In genomic region chr17:47864496-47864895, GRCm38 (mm10) we compare ENCODE assay signal across 8 mouse cellular contexts. TPM values are rescaled to one million over a fixed set of nuclear protein-coding genes. Genes with fewer than 3 reads are reported as not detected.
DNase-seq lines count a peak whose midpoint lies in the region; ATAC-seq and TF ChIP-seq lines count a peak whose summit lies in the region.

No protein-coding gene starts in this region.

- no peak overlapping the region for H3K27ac ChIP-seq in bone marrow macrophage, adult 2 months (ENCODE audit: insufficient read depth, low read depth, low read length)
- no peak overlapping the region for H3K27ac ChIP-seq in embryonic fibroblast, embryonic 13.5 days (ENCODE audit: insufficient read depth, low read length)
- no peak overlapping the region for H3K27ac ChIP-seq in heart, embryonic 12.5 days (ENCODE audit: poor library complexity, severe bottlenecking)
- no peak overlapping the region for H3K27ac ChIP-seq in kidney, embryonic 15.5 days
- H3K27ac ChIP-seq in liver, embryonic 12.5 days = no peak overlapping the region
- no peak overlapping the region for H3K27ac ChIP-seq in stomach, embryonic 16.5 days (ENCODE audit: low read length)

- H3K4me1 ChIP-seq in bone marrow macrophage, adult 2 months (ENCODE audit: control insufficient read depth, insufficient read depth, low read length) = no peaks in the 10 kb centered on the region
- no peaks in the 10 kb centered on the region for H3K4me1 ChIP-seq in embryonic fibroblast, embryonic 13.5 days (ENCODE audit: control insufficient read depth, insufficient read depth, low read length)
- H3K4me1 ChIP-seq in heart, embryonic 12.5 days (replicated peaks) = peaks cover 20% of the 10 kb centered on the region
- peaks cover 23% of the 10 kb centered on the region for H3K4me1 ChIP-seq in kidney, embryonic 15.5 days
- peaks cover 7% of the 10 kb centered on the region; the same call in 1 of the 2 replicates for H3K4me1 ChIP-seq in liver, embryonic 12.5 days
- H3K4me1 ChIP-seq in stomach, embryonic 16.5 days (ENCODE audit: control insufficient read depth, insufficient read depth, low read length) = peaks cover 5% of the 10 kb centered on the region; the same call in 1 of the 2 replicates

- no peak for TF ChIP-seq POLR2A in bone marrow macrophage, adult 2 months (IDR thresholded peaks at IDR 0.05; ENCODE audit: borderline replicate concordance, low read depth, low read length)
- TF ChIP-seq POLR2A in embryonic fibroblast, embryonic 13.5 days (IDR thresholded peaks at IDR 0.05; ENCODE audit: low read depth, low read length) = no peak

- TF ChIP-seq CTCF in bone marrow macrophage, adult 2 months (IDR thresholded peaks at IDR 0.05; ENCODE audit: low read depth, low read length) = peak; percentile 68
- peak; percentile 91 for TF ChIP-seq CTCF in embryonic fibroblast, embryonic 13.5 days (IDR thresholded peaks at IDR 0.05; ENCODE audit: borderline replicate concordance, insufficient read depth, low read length)

- peaks cover 26% of the 10 kb centered on the region for H3K36me3 ChIP-seq in heart, embryonic 12.5 days
- peaks cover 21% of the 10 kb centered on the region for H3K36me3 ChIP-seq in kidney, embryonic 15.5 days
- H3K36me3 ChIP-seq in liver, embryonic 12.5 days = peaks cover 18% of the 10 kb centered on the region
- no peaks in the 10 kb centered on the region; the same call in 1 of the 2 replicates for H3K36me3 ChIP-seq in stomach, embryonic 16.5 days (ENCODE audit: control insufficient read depth, insufficient read depth, low read length)

- no peaks in the 10 kb centered on the region for H3K27me3 ChIP-seq in heart, embryonic 12.5 days (replicated peaks)
- H3K27me3 ChIP-seq in kidney, embryonic 15.5 days = peaks cover 14% of the 10 kb centered on the region
- H3K27me3 ChIP-seq in liver, embryonic 12.5 days (replicated peaks) = peaks cover 15% of the 10 kb centered on the region; the same call in 1 of the 2 replicates
- H3K27me3 ChIP-seq in stomach, embryonic 16.5 days (ENCODE audit: control insufficient read depth, insufficient read depth, low read length) = no peaks in the 10 kb centered on the region

- peak overlapping the region; percentile 57 for H3K4me2 ChIP-seq in heart, embryonic 12.5 days
- peak overlapping the region; percentile 56 for H3K4me2 ChIP-seq in kidney, embryonic 15.5 days
- H3K4me2 ChIP-seq in liver, embryonic 12.5 days = peak overlapping the region; percentile 46
- peak overlapping the region; percentile 37 for H3K4me2 ChIP-seq in stomach, embryonic 16.5 days (ENCODE audit: low read depth, low read length)

- no peak overlapping the region for H3K9ac ChIP-seq in heart, embryonic 12.5 days
- peak overlapping the region; percentile 23; the same call in 1 of the 2 replicates for H3K9ac ChIP-seq in kidney, embryonic 15.5 days
- H3K9ac ChIP-seq in liver, embryonic 12.5 days = no peak overlapping the region
- 0 out of 2 replicates have a peak overlapping the region, but pooled peaks have one; percentile 50 for H3K9ac ChIP-seq in stomach, embryonic 16.5 days (ENCODE audit: low read length)

- DNase-seq in CD4-positive helper T cell, adult 2 months (ENCODE audit: low read depth, low spot score) = peak; percentile 79
- DNase-seq in natural killer cell, adult 2 months (ENCODE audit: low spot score in 2 of 2) = peak; percentile 56 to 79

- H3K9me3 ChIP-seq in heart, embryonic 12.5 days (replicated peaks) = no peaks in the 10 kb centered on the region
- no peaks in the 10 kb centered on the region for H3K9me3 ChIP-seq in kidney, embryonic 15.5 days (replicated peaks)
- no peaks in the 10 kb centered on the region for H3K9me3 ChIP-seq in liver, embryonic 12.5 days (replicated peaks)
- H3K9me3 ChIP-seq in stomach, embryonic 16.5 days (replicated peaks; ENCODE audit: control insufficient read depth, low read length) = no peaks in the 10 kb centered on the region

- no peak overlapping the region for H3K4me3 ChIP-seq in bone marrow macrophage, adult 2 months (ENCODE audit: insufficient read depth, low read length)
- no peak overlapping the region for H3K4me3 ChIP-seq in embryonic fibroblast, embryonic 13.5 days (ENCODE audit: insufficient read depth, low read length)
- no peak overlapping the region for H3K4me3 ChIP-seq in heart, embryonic 12.5 days
- 0 out of 2 replicates have a peak overlapping the region, but pooled peaks have one; percentile 16 for H3K4me3 ChIP-seq in kidney, embryonic 15.5 days (replicated peaks)
- H3K4me3 ChIP-seq in liver, embryonic 12.5 days = no peak overlapping the region
- no peak overlapping the region for H3K4me3 ChIP-seq in stomach, embryonic 16.5 days (replicated peaks; ENCODE audit: low read length)

- ATAC-seq in heart, embryonic 12.5 days (ENCODE audit: insufficient number of reproducible peaks, low FRiP score) = peak; percentile 63; the same call in 1 of the 2 replicates
- peak; percentile 79; the same call in 1 of the 2 replicates for ATAC-seq in kidney, embryonic 15.5 days (replicated peaks; ENCODE audit: low FRiP score)
- peak; percentile 52 for ATAC-seq in liver, embryonic 12.5 days
- peak; percentile 78 for ATAC-seq in stomach, embryonic 16.5 days (ENCODE audit: insufficient read depth, low FRiP score)

- 3% methylated on average over 17 of the region's 17 CpGs for WGBS in heart, embryonic 12.5 days
- 2% methylated on average over 17 of the region's 17 CpGs for WGBS in kidney, embryonic 15.5 days
- 2% methylated on average over 17 of the region's 17 CpGs for WGBS in liver, embryonic 12.5 days (ENCODE audit: insufficient replicate concordance)
- WGBS in stomach, embryonic 16.5 days = 3% methylated on average over 17 of the region's 17 CpGs

RNA-seq across cellular contexts. Expression of gene Mdfi, which starts 30.0 kb away (rescaled TPM):
- polyA plus RNA-seq in bone marrow macrophage, adult 2 months (2012; ENCODE audit: insufficient read depth, insufficient read length, missing spikeins) = not detected in 2 replicates
- 8.8 and 13.7 TPM in 2 replicates for polyA plus RNA-seq in embryonic fibroblast, embryonic 13.5 days (2011; ENCODE audit: insufficient read length, low read depth, missing spikeins)
- polyA plus RNA-seq in heart, embryonic 12.5 days (2016; fragmentation: Nextera tagmentation; extraction: Ambion mirVana) = 11.1 and 11.2 TPM in 2 replicates
- polyA plus RNA-seq in kidney, embryonic 15.5 days (2015; fragmentation: Nextera tagmentation; extraction: Ambion mirVana) = 7.7 and 12.6 TPM in 2 replicates
- 2.8 and 3.5 TPM in 2 replicates for polyA plus RNA-seq in liver, embryonic 12.5 days (2016; fragmentation: Nextera tagmentation; extraction: Ambion mirVana)
- 10.4 and 11.2 TPM in 2 replicates for polyA plus RNA-seq in stomach, embryonic 16.5 days (2015; fragmentation: Nextera tagmentation; extraction: Ambion mirVana)

RNA-seq across cellular contexts. Expression of gene Foxp4, which starts 59.9 kb away (rescaled TPM):
- polyA plus RNA-seq in bone marrow macrophage, adult 2 months (2012; ENCODE audit: insufficient read depth, insufficient read length, missing spikeins) = 5.2 and 6.0 TPM in 2 replicates
- 27.2 and 29.5 TPM in 2 replicates for polyA plus RNA-seq in embryonic fibroblast, embryonic 13.5 days (2011; ENCODE audit: insufficient read length, low read depth, missing spikeins)
- polyA plus RNA-seq in heart, embryonic 12.5 days (2016; fragmentation: Nextera tagmentation; extraction: Ambion mirVana) = 20.7 and 22.5 TPM in 2 replicates
- polyA plus RNA-seq in kidney, embryonic 15.5 days (2015; fragmentation: Nextera tagmentation; extraction: Ambion mirVana) = 13.0 and 13.7 TPM in 2 replicates
- polyA plus RNA-seq in liver, embryonic 12.5 days (2016; fragmentation: Nextera tagmentation; extraction: Ambion mirVana) = 13.7 and 13.9 TPM in 2 replicates
- polyA plus RNA-seq in stomach, embryonic 16.5 days (2015; fragmentation: Nextera tagmentation; extraction: Ambion mirVana) = 10.5 and 13.9 TPM in 2 replicates

Comparison
In these comparisons a context has a peak if more than half of its experiments do, and no peak if none do; other contexts are left out.
1. H3K9ac ChIP-seq: peak in kidney, embryonic 15.5 days (single experiment) and stomach, embryonic 16.5 days (single experiment); none in heart, embryonic 12.5 days (single experiment) and liver, embryonic 12.5 days (single experiment).
2. Peak in every context shown above with its lines, with median percentiles within 50 percentile points of each other: ATAC-seq and H3K4me2 ChIP-seq.